Mouse (Mus musculus) limb, embryonic 12.5 days (tissue): ENCODE data around the gene Cplx2. TPM values are rescaled to one million over a fixed set of nuclear protein-coding genes. Genes with fewer than 3 reads are reported as not detected.

Experiments used
- ATAC-seq: fragments of 200-750 bp; cut with Nextera tagmentation; 2 replicates; pipeline ENCODE4 v1.8.0; 2017; ENCODE audit warnings: low read depth, moderate TSS enrichment; ENCODE audit not compliant: insufficient number of reproducible peaks, insufficient read depth, low FRiP score, low TSS enrichment
- H3K27ac ChIP-seq: fragments of 300-500 bp; sonication (generic); 2 replicates; pipeline ENCODE4 v1.5.1; 2016; ENCODE audit warnings: mild to moderate bottlenecking, moderate library complexity
- H3K27me3 ChIP-seq: fragments of 300-500 bp; sonication (generic); 2 replicates; pipeline ENCODE4 v1.6.1; 2016; ENCODE audit warnings: mild to moderate bottlenecking, moderate library complexity
- H3K36me3 ChIP-seq: fragments of 300-500 bp; sonication (generic); 2 replicates; pipeline ENCODE4 v1.6.1; 2016; ENCODE audit warnings: mild to moderate bottlenecking, moderate library complexity
- H3K4me1 ChIP-seq: fragments of 300-500 bp; sonication (generic); replicated peaks from 2 replicates; pipeline ENCODE4 v1.6.1; 2016
- H3K4me2 ChIP-seq: fragments of 300-500 bp; sonication (generic); 2 replicates; pipeline ENCODE4 v1.6.1; 2016; ENCODE audit warnings: mild to moderate bottlenecking, moderate library complexity
- H3K4me3 ChIP-seq: fragments of 300-500 bp; sonication (generic); replicated peaks from 2 replicates; pipeline ENCODE4 v1.5.1; 2016; ENCODE audit warnings: mild to moderate bottlenecking
- H3K9ac ChIP-seq: fragments of 300-500 bp; sonication (generic); replicated peaks from 2 replicates; pipeline ENCODE4 v1.6.1; 2016; ENCODE audit warnings: mild to moderate bottlenecking, moderate library complexity
- H3K9me3 ChIP-seq: fragments of 300-500 bp; sonication (generic); 2 replicates; pipeline ENCODE4 v1.6.1; 2016; ENCODE audit warnings: mild to moderate bottlenecking, moderate library complexity
- WGBS: fragments of 180-500 bp; shearing (Covaris S2); methylation state at CpG from one replicate; pipeline ENCODE4 v1.1.7; 2016; 5-methylcytosine and 5-hydroxymethylcytosine counted together
- polyA plus RNA-seq: library from polyadenylated mRNA; unstranded; fragments of >200 nt; fragmentation: Nextera tagmentation; extraction: Ambion mirVana; gene quantifications from 2 replicates; pipeline ENCODE4 v1.2.1, GENCODE M21; 2016

Gene Cplx2
- 3.0 and 3.1 TPM in 2 replicates for polyA plus RNA-seq

GRCm38 (mm10) chr13:54371049-54371386 lies at the start of gene Cplx2:
TSS of gene Cplx2 (plus strand) at chr13:54371349.
- H3K9me3 ChIP-seq = no peaks in the 10 kb centered on the region
- H3K9ac ChIP-seq = 0 out of 2 replicates have a peak within 1 kb of the TSS, but pooled peaks have one; percentile 2
- no peaks in the 10 kb centered on the region for H3K36me3 ChIP-seq
- H3K27ac ChIP-seq = peak within 1 kb of the TSS; percentile 23; the same call in 1 of the 2 replicates
- no peak for ATAC-seq
- H3K4me2 ChIP-seq = peak within 1 kb of the TSS; percentile 59
- H3K27me3 ChIP-seq = peaks cover 63% of the 10 kb centered on the region
- peaks cover 27% of the 10 kb centered on the region for H3K4me1 ChIP-seq
- H3K4me3 ChIP-seq = peak within 1 kb of the TSS; percentile 34
- WGBS = 5% methylated on average over 6 of the region's 7 CpGs

GRCm38 (mm10) chr13:54322396-54323306 lies 48.5 kb upstream of the Cplx2 start:
- no peak overlapping the region for H3K27ac ChIP-seq
- no peak for ATAC-seq

GRCm38 (mm10) chr13:54323307-54324165 lies 47.6 kb upstream of the Cplx2 start:
- ATAC-seq = no peak
- no peaks in the 10 kb centered on the region for H3K36me3 ChIP-seq
- no peak overlapping the region for H3K4me3 ChIP-seq
- H3K9me3 ChIP-seq = no peaks in the 10 kb centered on the region
- H3K27ac ChIP-seq = no peak overlapping the region
- peaks cover 11% of the 10 kb centered on the region for H3K4me1 ChIP-seq
- no peak overlapping the region for H3K4me2 ChIP-seq
- no peak overlapping the region for H3K9ac ChIP-seq
- H3K27me3 ChIP-seq = 0 out of 2 replicates have a peak, but pooled peaks cover 2% of the 10 kb centered on the region
- WGBS = 71% methylated on average over 13 of the region's 13 CpGs

More at GRCm38 (mm10) chr13:54322396-54323306, 48.5 kb upstream of the Cplx2 start:
- Histone ChIP-seq H3K4me3 (no peak overlapping the region), H3K9ac (no peak overlapping the region), H3K9me3 (no peaks in the 10 kb centered on the region), H3K27me3 (0 out of 2 replicates have a peak, but pooled peaks cover 2% of the 10 kb centered on the region), H3K4me2 (no peak overlapping the region), H3K36me3 (no peaks in the 10 kb centered on the region), H3K4me1 (0 out of 2 replicates have a peak, but pooled peaks cover 4% of the 10 kb centered on the region)
- WGBS = 41% methylated on average over 19 of the region's 19 CpGs

GRCm38 (mm10) chr13:54324178-54324577 lies 47.0 kb upstream of the Cplx2 start:
- H3K4me3 ChIP-seq = no peak overlapping the region
- H3K4me1 ChIP-seq = peaks cover 18% of the 10 kb centered on the region
- no peaks in the 10 kb centered on the region for H3K9me3 ChIP-seq
- no peak overlapping the region for H3K27ac ChIP-seq
- no peaks in the 10 kb centered on the region for H3K36me3 ChIP-seq
- H3K4me2 ChIP-seq = no peak overlapping the region
- H3K9ac ChIP-seq = no peak overlapping the region
- ATAC-seq = no peak
- 76% methylated on average over 2 of the region's 2 CpGs for WGBS
- H3K27me3 ChIP-seq = 0 out of 2 replicates have a peak, but pooled peaks cover 2% of the 10 kb centered on the region

- 76% methylated on average over 7 of the region's 7 CpGs for WGBS
- H3K4me3 ChIP-seq = no peak overlapping the region
- H3K9ac ChIP-seq = 0 out of 2 replicates have a peak overlapping the region, but pooled peaks have one; percentile 18
- 0 out of 2 replicates have a peak, but pooled peaks cover 2% of the 10 kb centered on the region for H3K27me3 ChIP-seq
- no peaks in the 10 kb centered on the region for H3K9me3 ChIP-seq
- no peaks in the 10 kb centered on the region for H3K36me3 ChIP-seq
- H3K4me1 ChIP-seq = peaks cover 25% of the 10 kb centered on the region
- no peak overlapping the region for H3K4me2 ChIP-seq
- ATAC-seq = no peak
- H3K27ac ChIP-seq = no peak overlapping the region
These were observed 45.3 kb upstream of the Cplx2 start for GRCm38 (mm10) chr13:54325814-54326213.

GRCm38 (mm10) chr13:54326686-54327447 lies 44.3 kb upstream of the Cplx2 start:
- Histone ChIP-seq H3K36me3 (no peaks in the 10 kb centered on the region), H3K9me3 (no peaks in the 10 kb centered on the region), H3K27ac (no peak overlapping the region), H3K4me2 (no peak overlapping the region), H3K4me3 (no peak overlapping the region), H3K9ac (no peak overlapping the region), H3K4me1 (peaks cover 35% of the 10 kb centered on the region), H3K27me3 (0 out of 2 replicates have a peak, but pooled peaks cover 2% of the 10 kb centered on the region)
- 87% methylated on average over 6 of the region's 6 CpGs for WGBS
- no peak for ATAC-seq

- no peak overlapping the region for H3K4me3 ChIP-seq
- peak overlapping the region; percentile 12; the same call in 1 of the 2 replicates for H3K9ac ChIP-seq
- 45% methylated on average over 1 of the region's 1 CpGs for WGBS
- ATAC-seq = no peak
- H3K9me3 ChIP-seq = no peaks in the 10 kb centered on the region
- 0 out of 2 replicates have a peak overlapping the region, but pooled peaks have one; percentile 47 for H3K27ac ChIP-seq
- peaks cover 42% of the 10 kb centered on the region for H3K4me1 ChIP-seq
- no peaks in the 10 kb centered on the region for H3K27me3 ChIP-seq
- H3K36me3 ChIP-seq = no peaks in the 10 kb centered on the region
- no peak overlapping the region for H3K4me2 ChIP-seq
These were observed 43.1 kb upstream of the Cplx2 start for GRCm38 (mm10) chr13:54328029-54328428.

GRCm38 (mm10) chr13:54328954-54329490 lies 42.1 kb upstream of the Cplx2 start:
- Histone ChIP-seq H3K27me3 (no peaks in the 10 kb centered on the region), H3K4me3 (no peak overlapping the region), H3K9me3 (no peaks in the 10 kb centered on the region), H3K36me3 (no peaks in the 10 kb centered on the region), H3K9ac (no peak overlapping the region), H3K4me1 (peaks cover 50% of the 10 kb centered on the region), H3K27ac (0 out of 2 replicates have a peak overlapping the region, but pooled peaks have one; percentile 35), H3K4me2 (no peak overlapping the region)
- WGBS = 43% methylated on average over 8 of the region's 8 CpGs
- ATAC-seq = no peak

GRCm38 (mm10) chr13:54331825-54332675 lies 39.1 kb upstream of the Cplx2 start:
- peak; percentile 81 for ATAC-seq
- Histone ChIP-seq H3K36me3 (no peaks in the 10 kb centered on the region), H3K4me3 (no peak overlapping the region), H3K9me3 (no peaks in the 10 kb centered on the region), H3K27ac (peak overlapping the region; percentile 86), H3K9ac (no peak overlapping the region), H3K4me1 (peaks cover 50% of the 10 kb centered on the region), H3K27me3 (no peaks in the 10 kb centered on the region), H3K4me2 (0 out of 2 replicates have a peak overlapping the region, but pooled peaks have one; percentile 17)
- WGBS = 52% methylated on average over 22 of the region's 22 CpGs
